Mouse (Mus musculus): Measurements from ENCODE around the gene Stt3a. TPM values are rescaled to one million over a fixed set of nuclear protein-coding genes. Genes with fewer than 3 reads are reported as not detected.

Stt3a gene
- polyA plus RNA-seq (2012; rRNA removed) = 39.6 and 47.4 TPM in 2 replicates

DNA sequence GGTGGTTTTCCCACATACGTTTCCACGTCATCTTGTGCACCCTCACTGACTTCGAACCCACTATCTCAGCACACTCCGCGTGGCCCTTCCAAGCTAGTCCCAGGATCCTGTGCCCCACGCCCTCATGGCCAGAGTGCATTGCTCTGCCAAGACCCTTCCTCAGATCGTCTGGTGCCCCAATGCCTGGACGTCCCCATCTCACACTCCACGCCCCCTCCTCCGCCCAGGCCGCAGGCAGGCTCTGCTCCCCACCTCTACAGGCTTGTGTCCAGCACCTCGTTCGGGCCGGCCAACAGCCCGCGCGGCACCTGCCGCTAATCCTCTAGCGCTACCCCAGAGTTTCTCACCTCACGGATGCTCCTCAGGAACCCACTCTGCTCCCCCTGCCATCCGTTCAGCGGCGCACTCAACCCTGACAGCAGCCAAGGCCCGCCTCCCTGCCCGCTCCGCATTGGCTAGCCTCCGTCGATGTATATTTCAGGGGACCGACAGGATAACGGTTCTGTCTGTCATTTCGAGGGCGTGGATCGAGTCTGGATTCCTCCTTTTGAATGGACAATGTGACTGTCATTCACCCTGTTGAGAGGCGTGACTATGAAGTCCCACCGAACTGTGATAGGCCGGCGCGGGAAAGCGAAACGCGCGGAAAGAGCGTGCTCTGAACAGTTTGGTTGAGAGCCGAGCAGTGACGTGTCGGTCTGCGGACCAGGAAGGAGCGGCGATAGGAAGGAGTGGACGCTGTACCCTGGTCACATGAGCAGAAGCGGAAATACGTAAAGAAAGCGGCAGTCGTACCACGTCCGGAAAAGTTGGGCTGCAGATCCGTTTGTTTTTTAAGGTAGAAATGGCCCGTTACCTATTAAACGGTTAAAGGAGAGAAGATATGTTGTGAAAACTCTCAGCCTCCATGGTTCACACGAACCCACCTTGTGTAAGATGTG, at the start of gene Stt3a:
TSS of gene Stt3a (minus strand) at position 477 of the 941 bp plus-strand sequence.
- Histone ChIP-seq H3K4me1 (ENCODE audit: control insufficient read depth, insufficient read depth, low read length) (no peaks in the 10 kb centered on the region; the same call in 1 of the 2 replicates), H3K27ac (ENCODE audit: insufficient read depth, low read length) (peak within 1 kb of the TSS; percentile 88), H3K4me3 (ENCODE audit: insufficient read depth, low read length) (peak within 1 kb of the TSS; percentile 68)
- TF ChIP-seq POLR2A (IDR thresholded peaks at IDR 0.05; ENCODE audit: extremely low read depth, insufficient read depth, low read length) = peak; percentile 89
- no peak for TF ChIP-seq CTCF (IDR thresholded peaks at IDR 0.05; ENCODE audit: extremely low read depth, insufficient read depth, low read length)

DNA sequence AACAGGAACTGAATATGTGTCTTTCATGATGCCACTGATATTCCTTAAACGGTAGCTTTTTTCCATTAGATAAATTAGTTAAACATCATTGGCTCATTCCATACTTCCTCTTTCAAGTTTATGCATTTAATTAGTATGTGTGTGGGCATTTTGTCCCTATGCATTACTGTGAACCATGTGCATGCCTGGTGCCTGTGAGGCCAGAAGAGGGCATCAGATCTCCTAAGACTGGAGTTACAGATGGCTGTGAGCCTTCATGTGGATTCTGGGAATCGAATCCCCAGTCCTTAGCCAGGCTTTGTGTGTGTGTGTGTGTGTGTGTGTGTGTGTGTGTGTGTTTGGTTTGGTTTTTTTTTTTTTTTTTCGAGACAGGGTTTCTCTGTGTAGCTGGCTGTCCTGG, 47.0 kb upstream of the Stt3a start:
- no peak overlapping the region for H3K4me3 ChIP-seq (ENCODE audit: insufficient read depth, low read length)
- TF ChIP-seq POLR2A (IDR thresholded peaks at IDR 0.05; ENCODE audit: extremely low read depth, insufficient read depth, low read length) = no peak
- TF ChIP-seq CTCF (IDR thresholded peaks at IDR 0.05; ENCODE audit: extremely low read depth, insufficient read depth, low read length) = 0 out of 2 replicates have a peak, but pooled peaks have one; percentile 12
- H3K27ac ChIP-seq (ENCODE audit: insufficient read depth, low read length) = no peak overlapping the region
- no peaks in the 10 kb centered on the region for H3K4me1 ChIP-seq (ENCODE audit: control insufficient read depth, insufficient read depth, low read length)

DNA sequence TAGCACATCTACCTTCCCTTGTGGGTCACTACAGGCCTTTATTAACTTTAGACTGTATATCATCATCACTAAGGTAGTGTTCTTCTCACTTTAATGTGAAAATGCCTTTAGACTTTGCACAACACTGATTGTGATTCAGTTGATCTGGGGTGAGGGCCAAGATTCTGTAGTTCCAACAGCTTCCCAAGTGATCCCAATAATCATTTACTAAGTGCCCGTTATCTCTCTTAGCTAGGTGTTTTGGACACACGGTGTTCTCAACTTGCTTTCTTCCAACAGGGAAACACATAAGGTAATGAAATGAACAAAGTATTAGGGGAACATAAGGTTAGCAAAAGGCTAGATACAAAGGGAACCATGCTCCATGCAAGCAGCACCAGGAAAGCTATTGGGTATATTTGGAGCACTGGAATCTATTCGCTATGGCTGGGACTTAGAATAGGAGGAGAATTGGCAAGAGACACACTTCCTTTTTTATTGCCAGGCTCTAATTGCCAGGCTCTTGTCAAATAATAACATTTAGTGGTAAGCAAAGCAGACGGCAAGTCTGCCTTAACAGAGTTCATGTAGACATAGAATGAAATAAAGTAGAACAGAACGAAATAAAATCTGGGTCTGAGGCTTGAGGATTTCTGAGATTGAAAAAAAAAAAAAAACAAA, 40.8 kb upstream of the Stt3a start:
- Histone ChIP-seq H3K4me3 (ENCODE audit: insufficient read depth, low read length) (no peak overlapping the region), H3K27ac (ENCODE audit: insufficient read depth, low read length) (no peak overlapping the region), H3K4me1 (ENCODE audit: control insufficient read depth, insufficient read depth, low read length) (no peaks in the 10 kb centered on the region)
- TF ChIP-seq POLR2A (IDR thresholded peaks at IDR 0.05; ENCODE audit: extremely low read depth, insufficient read depth, low read length) (no peak), CTCF (IDR thresholded peaks at IDR 0.05; ENCODE audit: extremely low read depth, insufficient read depth, low read length) (no peak)

DNA sequence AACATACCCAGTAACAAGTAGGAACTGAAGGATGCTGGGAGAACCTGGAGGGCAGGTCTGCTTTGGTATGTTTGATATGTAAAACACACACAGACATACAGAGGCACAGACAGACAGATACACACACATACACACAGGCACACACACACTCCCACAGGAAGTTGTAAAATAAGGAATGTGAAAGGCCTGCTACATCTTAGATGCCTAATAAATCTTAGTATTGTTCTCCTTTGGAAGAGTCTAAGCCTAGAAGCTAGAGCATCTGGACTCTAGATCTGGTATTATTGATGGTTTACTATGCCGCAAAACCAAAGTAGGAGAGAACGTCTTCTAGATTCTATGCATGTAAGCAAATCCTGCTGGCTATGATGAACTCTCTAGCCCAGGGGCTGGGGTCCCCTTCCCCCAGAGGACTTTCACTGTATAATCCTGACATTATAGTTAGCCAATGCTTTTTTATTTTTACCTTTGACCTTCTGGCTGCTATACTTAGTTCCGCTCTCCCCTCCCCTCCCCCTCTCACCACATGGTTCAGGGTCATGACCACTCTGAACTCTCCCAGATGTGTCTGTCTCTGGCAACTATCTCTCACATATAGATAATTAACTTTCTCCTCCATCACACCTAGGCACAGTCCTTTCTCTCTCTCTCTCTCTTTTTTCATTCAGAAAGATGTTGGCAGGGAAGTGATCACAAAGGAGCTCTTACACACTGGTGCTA, 37.9 kb upstream of the Stt3a start:
- TF ChIP-seq CTCF (IDR thresholded peaks at IDR 0.05; ENCODE audit: extremely low read depth, insufficient read depth, low read length) (no peak), POLR2A (IDR thresholded peaks at IDR 0.05; ENCODE audit: extremely low read depth, insufficient read depth, low read length) (no peak)
- no peak overlapping the region for H3K27ac ChIP-seq (ENCODE audit: insufficient read depth, low read length)
- H3K4me1 ChIP-seq (ENCODE audit: control insufficient read depth, insufficient read depth, low read length) = no peaks in the 10 kb centered on the region
- H3K4me3 ChIP-seq (ENCODE audit: insufficient read depth, low read length) = no peak overlapping the region

GRCm38 (mm10) chr9:36803926-36804325, 36.4 kb upstream of the Stt3a start:
- TF ChIP-seq POLR2A (IDR thresholded peaks at IDR 0.05; ENCODE audit: extremely low read depth, insufficient read depth, low read length) = no peak
- TF ChIP-seq CTCF (IDR thresholded peaks at IDR 0.05; ENCODE audit: extremely low read depth, insufficient read depth, low read length) = no peak
- Histone ChIP-seq H3K27ac (ENCODE audit: insufficient read depth, low read length) (no peak overlapping the region), H3K4me3 (ENCODE audit: insufficient read depth, low read length) (no peak overlapping the region), H3K4me1 (ENCODE audit: control insufficient read depth, insufficient read depth, low read length) (no peaks in the 10 kb centered on the region)

- no peak overlapping the region for H3K4me3 ChIP-seq (ENCODE audit: insufficient read depth, low read length)
- no peaks in the 10 kb centered on the region for H3K4me1 ChIP-seq (ENCODE audit: control insufficient read depth, insufficient read depth, low read length)
- H3K27ac ChIP-seq (ENCODE audit: insufficient read depth, low read length) = no peak overlapping the region
- TF ChIP-seq POLR2A (IDR thresholded peaks at IDR 0.05; ENCODE audit: extremely low read depth, insufficient read depth, low read length) (no peak), CTCF (IDR thresholded peaks at IDR 0.05; ENCODE audit: extremely low read depth, insufficient read depth, low read length) (no peak)
Measured at GRCm38 (mm10) chr9:36803386-36803785, 35.9 kb upstream of the Stt3a start.

GRCm38 (mm10) chr9:36802951-36803350, 35.5 kb upstream of the Stt3a start:
- no peaks in the 10 kb centered on the region for H3K4me1 ChIP-seq (ENCODE audit: control insufficient read depth, insufficient read depth, low read length)
- no peak overlapping the region for H3K27ac ChIP-seq (ENCODE audit: insufficient read depth, low read length)
- no peak overlapping the region for H3K4me3 ChIP-seq (ENCODE audit: insufficient read depth, low read length)
- no peak for TF ChIP-seq POLR2A (IDR thresholded peaks at IDR 0.05; ENCODE audit: extremely low read depth, insufficient read depth, low read length)
- TF ChIP-seq CTCF (IDR thresholded peaks at IDR 0.05; ENCODE audit: extremely low read depth, insufficient read depth, low read length) = no peak

DNA sequence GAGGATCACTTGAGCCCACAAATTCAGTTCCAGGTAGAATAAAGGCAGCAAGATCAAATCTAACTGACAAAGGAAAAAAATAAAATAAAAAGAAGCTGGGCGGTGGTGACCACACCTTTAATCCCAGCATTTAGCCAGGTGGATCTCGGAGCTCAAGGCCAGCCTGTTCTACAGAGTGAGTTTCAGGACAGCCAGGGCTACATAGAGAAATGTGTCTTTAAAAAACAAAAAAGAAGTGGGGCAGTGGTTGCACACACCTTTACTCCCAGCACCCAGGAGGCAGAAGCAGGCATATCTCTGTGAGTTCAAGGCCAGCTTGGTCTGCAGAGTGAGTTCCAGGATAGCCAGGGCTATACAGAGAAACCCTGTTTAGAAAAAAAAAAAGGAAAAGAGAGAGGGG, 34.5 kb upstream of the Stt3a start:
- TF ChIP-seq CTCF (IDR thresholded peaks at IDR 0.05; ENCODE audit: extremely low read depth, insufficient read depth, low read length) = no peak
- TF ChIP-seq POLR2A (IDR thresholded peaks at IDR 0.05; ENCODE audit: extremely low read depth, insufficient read depth, low read length) = no peak
- Histone ChIP-seq H3K4me1 (ENCODE audit: control insufficient read depth, insufficient read depth, low read length) (no peaks in the 10 kb centered on the region), H3K27ac (ENCODE audit: insufficient read depth, low read length) (no peak overlapping the region), H3K4me3 (ENCODE audit: insufficient read depth, low read length) (no peak overlapping the region)
